Mouse (Mus musculus) retina, postnatal 1 day (tissue): ENCODE results near the gene Rangap1.
A peak's percentile ranks its signal among the peaks of the same experiment; 100 is the strongest.

Experiments used
- DNase-seq: peaks from one replicate; pipeline ENCODE4 v3.0.0-alpha.2; 2012

Gene Rangap1

GRCm38 (mm10) chr15:81693967-81694881 lies 51.1 kb downstream of the Rangap1 start:
- DNase-seq: peak; percentile 90

- DNase-seq: no peak
Observed at GRCm38 (mm10) chr15:81693366-81693966, 51.9 kb downstream of the Rangap1 start.

- no peak for DNase-seq
Observed at GRCm38 (mm10) chr15:81680301-81680805, 65.0 kb downstream of the Rangap1 start.

- no peak for DNase-seq
Observed at GRCm38 (mm10) chr15:81676637-81677036, 68.7 kb downstream of the Rangap1 start.

- DNase-seq: peak; percentile 59
Observed at GRCm38 (mm10) chr15:81670231-81670640, 75.1 kb downstream of the Rangap1 start.

- peak; percentile 25 for DNase-seq
Observed at GRCm38 (mm10) chr15:81666957-81667356, 78.4 kb downstream of the Rangap1 start.

GRCm38 (mm10) chr15:81663697-81664561 lies 81.4 kb downstream of the Rangap1 start, which contains the start of gene L3mbtl2:
Gene L3mbtl2, plus strand, starts transcription at chr15:81663889.
- peak; percentile 96 for DNase-seq

GRCm38 (mm10) chr15:81663281-81663680 lies 82.0 kb downstream of the Rangap1 start:
- no peak for DNase-seq

GRCm38 (mm10) chr15:81661701-81662100 lies 83.6 kb downstream of the Rangap1 start:
- DNase-seq: no peak
